Mouse (Mus musculus) embryonic fibroblast, embryonic 13.5 days (primary cell): ENCODE data around the gene Ambra1.

Source experiments
- CTCF ChIP-seq: IDR thresholded peaks from 2 replicates; pipeline ENCODE4 v1.5.1; 2011; ENCODE audit warnings: mild to moderate bottlenecking, control low read depth, low read length, moderate library complexity, borderline replicate concordance; ENCODE audit not compliant: insufficient read depth
- POLR2A ChIP-seq: IDR thresholded peaks from 2 replicates; pipeline ENCODE4 v1.6.1; 2011; ENCODE audit warnings: low read depth, mild to moderate bottlenecking, control low read depth, low read length, moderate library complexity

- TF ChIP-seq CTCF (no peak), POLR2A (no peak)
Observed at GRCm38 (mm10) chr2:91735221-91735620, 5.3 kb downstream of the Ambra1 start.
